Mouse (Mus musculus) cortical plate, adult 2 months (tissue): ENCODE results near the gene Drc3.

Source experiments
- CTCF ChIP-seq: fragments of 200-500 bp; IDR thresholded peaks from 2 replicates; pipeline ENCODE4 v1.5.1; 2011; ENCODE audit warnings: mild to moderate bottlenecking, control low read depth, low read length; ENCODE audit not compliant: insufficient read depth; ENCODE audit errors: extremely low read depth
- POLR2A ChIP-seq: fragments of 200-500 bp; IDR thresholded peaks from 2 replicates; pipeline ENCODE4 v1.6.1; 2011; ENCODE audit warnings: mild to moderate bottlenecking, low read length, control low read depth; ENCODE audit not compliant: insufficient read depth; ENCODE audit errors: extremely low read depth

GRCm38 (mm10) chr11:60307375-60307825 is 45.7 kb upstream of the Drc3 start:
- no peak for TF ChIP-seq CTCF
- no peak for TF ChIP-seq POLR2A
